Mouse (Mus musculus) hindbrain, embryonic 12.5 days (tissue): ENCODE results near the gene Pip5k1c. TPM values are rescaled to one million over a fixed set of nuclear protein-coding genes. Genes with fewer than 3 reads are reported as not detected.

Experiments
- ATAC-seq: fragments of 200-750 bp; cut with Nextera tagmentation; 2 replicates; pipeline ENCODE4 v1.8.0; 2017; ENCODE audit warnings: moderate TSS enrichment; ENCODE audit not compliant: low FRiP score
- H3K27ac ChIP-seq: fragments of 300-500 bp; sonication (generic); 2 replicates; pipeline ENCODE4 v1.5.1; 2016; ENCODE audit warnings: mild to moderate bottlenecking
- H3K27me3 ChIP-seq: fragments of 300-500 bp; sonication (generic); 2 replicates; pipeline ENCODE4 v1.6.1; 2016; ENCODE audit warnings: mild to moderate bottlenecking
- H3K36me3 ChIP-seq: fragments of 300-500 bp; sonication (generic); 2 replicates; pipeline ENCODE4 v1.6.1; 2016; ENCODE audit warnings: mild to moderate bottlenecking
- H3K4me1 ChIP-seq: fragments of 300-500 bp; sonication (generic); 2 replicates; pipeline ENCODE4 v1.6.1; 2016
- H3K4me2 ChIP-seq: fragments of 300-500 bp; sonication (generic); replicated peaks from 2 replicates; pipeline ENCODE4 v1.6.1; 2016; ENCODE audit warnings: mild to moderate bottlenecking
- H3K4me3 ChIP-seq: fragments of 300-500 bp; sonication (generic); 2 replicates; pipeline ENCODE4 v1.5.1; 2016; ENCODE audit warnings: mild to moderate bottlenecking
- H3K9ac ChIP-seq: fragments of 300-500 bp; sonication (generic); 2 replicates; pipeline ENCODE4 v1.6.1; 2016; ENCODE audit warnings: mild to moderate bottlenecking, moderate library complexity
- H3K9me3 ChIP-seq: fragments of 300-500 bp; sonication (generic); replicated peaks from 2 replicates; pipeline ENCODE4 v1.6.1; 2016; ENCODE audit warnings: mild to moderate bottlenecking
- WGBS: fragments of 180-500 bp; shearing (Covaris S2); methylation state at CpG from one replicate; pipeline ENCODE4 v1.1.7; 2016; 5-methylcytosine and 5-hydroxymethylcytosine counted together
- polyA plus RNA-seq: library from polyadenylated mRNA; unstranded; fragments of >200 nt; fragmentation: Nextera tagmentation; extraction: Ambion mirVana; gene quantifications from 2 replicates; pipeline ENCODE4 v1.2.1, GENCODE M21; 2016

Pip5k1c gene
- polyA plus RNA-seq, 1 experiment from 2014 or later, result 97.3 TPM

- Histone ChIP-seq H3K4me1 (peaks cover 35% of the 10 kb centered on the region), H3K36me3 (peaks cover 11% of the 10 kb centered on the region), H3K9me3 (no peaks in the 10 kb centered on the region), H3K4me2 (peak overlapping the region; percentile 49), H3K9ac (peak overlapping the region; percentile 32), H3K27ac (peak overlapping the region; percentile 52; the same call in 1 of the 2 replicates), H3K27me3 (peaks cover 71% of the 10 kb centered on the region), H3K4me3 (peak overlapping the region; percentile 21)
- 7% methylated on average over 51 of the region's 55 CpGs for WGBS
- ATAC-seq, result no peak
Measured at GRCm38 (mm10) chr10:81346453-81347067, 53.8 kb downstream of the Pip5k1c start.

- Histone ChIP-seq H3K4me2 (peak overlapping the region; percentile 92), H3K36me3 (peaks cover 11% of the 10 kb centered on the region), H3K27ac (no peak overlapping the region), H3K4me3 (peak overlapping the region; percentile 91), H3K4me1 (peaks cover 29% of the 10 kb centered on the region), H3K27me3 (peaks cover 46% of the 10 kb centered on the region), H3K9me3 (no peaks in the 10 kb centered on the region), H3K9ac (peak overlapping the region; percentile 80)
- 4% methylated on average over 12 of the region's 12 CpGs for WGBS
- ATAC-seq, result no peak
Measured at GRCm38 (mm10) chr10:81349146-81349545, 56.4 kb downstream of the Pip5k1c start.

GRCm38 (mm10) chr10:81349961-81350350 is 57.2 kb downstream of the Pip5k1c start:
- peak; percentile 32 for ATAC-seq
- peaks cover 29% of the 10 kb centered on the region for H3K4me1 ChIP-seq
- H3K4me3 ChIP-seq, result peak overlapping the region; percentile 91
- no peaks in the 10 kb centered on the region for H3K9me3 ChIP-seq
- peaks cover 11% of the 10 kb centered on the region for H3K36me3 ChIP-seq
- peak overlapping the region; percentile 92 for H3K4me2 ChIP-seq
- H3K9ac ChIP-seq, result peak overlapping the region; percentile 80
- WGBS, result 1% methylated on average over 29 of the region's 29 CpGs
- peak overlapping the region; percentile 70 for H3K27ac ChIP-seq
- peaks cover 39% of the 10 kb centered on the region for H3K27me3 ChIP-seq

- H3K4me1 ChIP-seq, result peaks cover 29% of the 10 kb centered on the region
- peak within 1 kb of the TSS; percentile 92 for H3K4me2 ChIP-seq
- H3K4me3 ChIP-seq, result peak within 1 kb of the TSS; percentile 91
- H3K27ac ChIP-seq, result peak within 1 kb of the TSS; percentile 70
- WGBS, result under 1% methylated on average over 53 of the region's 54 CpGs
- no peaks in the 10 kb centered on the region for H3K9me3 ChIP-seq
- peak within 1 kb of the TSS; percentile 80 for H3K9ac ChIP-seq
- H3K27me3 ChIP-seq, result peaks cover 36% of the 10 kb centered on the region
- H3K36me3 ChIP-seq, result peaks cover 11% of the 10 kb centered on the region
- peak; percentile 96 for ATAC-seq
Measured at GRCm38 (mm10) chr10:81350351-81351063, 57.7 kb downstream of the Pip5k1c start, which contains the start of gene Hmg20b. Gene Hmg20b, minus strand, starts transcription at chr10:81350480.

GRCm38 (mm10) chr10:81351678-81352291 is 59.0 kb downstream of the Pip5k1c start:
- peaks cover 26% of the 10 kb centered on the region for H3K4me1 ChIP-seq
- 0 out of 2 replicates have a peak overlapping the region, but pooled peaks have one; percentile 8 for H3K4me2 ChIP-seq
- no peaks in the 10 kb centered on the region for H3K9me3 ChIP-seq
- H3K27me3 ChIP-seq, result peaks cover 30% of the 10 kb centered on the region
- no peak overlapping the region for H3K4me3 ChIP-seq
- no peak overlapping the region for H3K27ac ChIP-seq
- no peak overlapping the region for H3K9ac ChIP-seq
- WGBS, result 26% methylated on average over 9 of the region's 9 CpGs
- ATAC-seq, result no peak
- peaks cover 11% of the 10 kb centered on the region for H3K36me3 ChIP-seq

- Histone ChIP-seq H3K4me1 (peaks cover 25% of the 10 kb centered on the region), H3K36me3 (no peaks in the 10 kb centered on the region), H3K4me3 (no peak overlapping the region), H3K9me3 (no peaks in the 10 kb centered on the region), H3K9ac (no peak overlapping the region), H3K27ac (no peak overlapping the region), H3K27me3 (peaks cover 21% of the 10 kb centered on the region), H3K4me2 (no peak overlapping the region)
- WGBS, result 71% methylated on average over 9 of the region's 9 CpGs
- ATAC-seq, result no peak
Measured at GRCm38 (mm10) chr10:81354738-81355477, 62.1 kb downstream of the Pip5k1c start.

- Histone ChIP-seq H3K4me2 (no peak overlapping the region), H3K27ac (no peak overlapping the region), H3K9me3 (no peaks in the 10 kb centered on the region), H3K36me3 (no peaks in the 10 kb centered on the region), H3K4me1 (peaks cover 28% of the 10 kb centered on the region), H3K9ac (no peak overlapping the region), H3K27me3 (peaks cover 22% of the 10 kb centered on the region), H3K4me3 (no peak overlapping the region)
- 95% methylated on average over 4 of the region's 4 CpGs for WGBS
- ATAC-seq, result no peak
Measured at GRCm38 (mm10) chr10:81355533-81355932, 62.8 kb downstream of the Pip5k1c start.

GRCm38 (mm10) chr10:81356352-81356990 is 63.7 kb downstream of the Pip5k1c start:
- Histone ChIP-seq H3K27me3 (peaks cover 22% of the 10 kb centered on the region), H3K4me3 (0 out of 2 replicates have a peak overlapping the region, but pooled peaks have one; percentile 77), H3K27ac (no peak overlapping the region), H3K9ac (no peak overlapping the region), H3K36me3 (no peaks in the 10 kb centered on the region), H3K4me1 (peaks cover 35% of the 10 kb centered on the region), H3K4me2 (peak overlapping the region; percentile 99), H3K9me3 (no peaks in the 10 kb centered on the region)
- ATAC-seq, result no peak
- WGBS, result 58% methylated on average over 12 of the region's 12 CpGs

- Histone ChIP-seq H3K9ac (peak within 1 kb of the TSS; percentile 84), H3K27ac (peak within 1 kb of the TSS; percentile 40; the same call in 1 of the 2 replicates), H3K4me2 (peak within 1 kb of the TSS; percentile 99), H3K9me3 (no peaks in the 10 kb centered on the region), H3K36me3 (no peaks in the 10 kb centered on the region), H3K4me1 (peaks cover 35% of the 10 kb centered on the region), H3K4me3 (peak within 1 kb of the TSS; percentile 77), H3K27me3 (peaks cover 24% of the 10 kb centered on the region)
- WGBS, result 2% methylated on average over 77 of the region's 79 CpGs
- peak; percentile 90 for ATAC-seq
Measured at GRCm38 (mm10) chr10:81356991-81357844, 64.5 kb downstream of the Pip5k1c start, which contains the start of gene Mfsd12. Gene Mfsd12, plus strand, starts transcription at chr10:81357491.

- Histone ChIP-seq H3K27me3 (peaks cover 34% of the 10 kb centered on the region), H3K36me3 (no peaks in the 10 kb centered on the region), H3K4me2 (peak overlapping the region; percentile 99), H3K4me3 (peak overlapping the region; percentile 77), H3K4me1 (peaks cover 37% of the 10 kb centered on the region), H3K9ac (peak overlapping the region; percentile 84), H3K9me3 (no peaks in the 10 kb centered on the region), H3K27ac (no peak overlapping the region)
- no peak for ATAC-seq
- WGBS, result 27% methylated on average over 4 of the region's 4 CpGs
Measured at GRCm38 (mm10) chr10:81358209-81358608, 65.4 kb downstream of the Pip5k1c start.

GRCm38 (mm10) chr10:81358841-81359240 is 66.1 kb downstream of the Pip5k1c start:
- Histone ChIP-seq H3K4me1 (peaks cover 43% of the 10 kb centered on the region), H3K27me3 (peaks cover 40% of the 10 kb centered on the region)
- whole genome bisulfite sequencing, result 68% methylated on average over 1 of the region's 1 CpGs

More at GRCm38 (mm10) chr10:81358841-81359240, 66.1 kb downstream of the Pip5k1c start:
- Histone ChIP-seq H3K9ac (no peak overlapping the region; the same call in 1 of the 2 replicates), H3K36me3 (no peaks in the 10 kb centered on the region), H3K4me2 (peak overlapping the region; percentile 99), H3K9me3 (no peaks in the 10 kb centered on the region), H3K4me3 (no peak overlapping the region), H3K27ac (no peak overlapping the region)
- ATAC-seq, result no peak
